Mouse (Mus musculus) hindbrain, embryonic 13.5 days (tissue): Measurements from ENCODE around the gene Krtap10-4. TPM values are rescaled to one million over a fixed set of nuclear protein-coding genes. Genes with fewer than 3 reads are reported as not detected.

Source experiments
- ATAC-seq: fragments of 200-750 bp; cut with Nextera tagmentation; 2 replicates; pipeline ENCODE4 v1.8.0; 2017; ENCODE audit warnings: moderate TSS enrichment; ENCODE audit not compliant: low FRiP score
- H3K27ac ChIP-seq: fragments of 300-500 bp; sonication (generic); 2 replicates; pipeline ENCODE4 v1.5.1; 2015; ENCODE audit warnings: inconsistent platforms, mild to moderate bottlenecking, moderate library complexity
- H3K27me3 ChIP-seq: fragments of 300-500 bp; sonication (generic); 2 replicates; pipeline ENCODE4 v1.6.1; 2015; ENCODE audit warnings: mild to moderate bottlenecking, inconsistent platforms
- H3K36me3 ChIP-seq: fragments of 300-500 bp; sonication (generic); 2 replicates; pipeline ENCODE4 v1.6.1; 2015; ENCODE audit warnings: mild to moderate bottlenecking, inconsistent platforms
- H3K4me1 ChIP-seq: fragments of 300-500 bp; sonication (generic); replicated peaks from 2 replicates; pipeline ENCODE4 v1.6.1; 2015; ENCODE audit warnings: inconsistent platforms
- H3K4me2 ChIP-seq: fragments of 300-500 bp; sonication (generic); 2 replicates; pipeline ENCODE4 v1.6.1; 2015; ENCODE audit warnings: inconsistent platforms, mild to moderate bottlenecking, moderate library complexity
- H3K4me3 ChIP-seq: fragments of 300-500 bp; sonication (generic); 2 replicates; pipeline ENCODE4 v1.5.1; 2015; ENCODE audit warnings: mild to moderate bottlenecking, inconsistent platforms
- H3K9ac ChIP-seq: fragments of 300-500 bp; sonication (generic); 2 replicates; pipeline ENCODE4 v1.6.1; 2015; ENCODE audit warnings: mild to moderate bottlenecking, inconsistent platforms
- H3K9me3 ChIP-seq: fragments of 300-500 bp; sonication (generic); 2 replicates; pipeline ENCODE4 v1.6.1; 2016; ENCODE audit warnings: inconsistent platforms
- WGBS: fragments of 180-500 bp; shearing (Covaris S2); methylation state at CpG from one replicate; pipeline ENCODE4 v1.1.7; 2015; 5-methylcytosine and 5-hydroxymethylcytosine counted together
- polyA plus RNA-seq: library from polyadenylated mRNA; unstranded; fragments of >200 nt; fragmentation: Nextera tagmentation; extraction: Ambion mirVana; gene quantifications from 2 replicates; pipeline ENCODE4 v1.2.1, GENCODE M21; 2015

Krtap10-4 gene
- not detected in 2 replicates for polyA plus RNA-seq

DNA sequence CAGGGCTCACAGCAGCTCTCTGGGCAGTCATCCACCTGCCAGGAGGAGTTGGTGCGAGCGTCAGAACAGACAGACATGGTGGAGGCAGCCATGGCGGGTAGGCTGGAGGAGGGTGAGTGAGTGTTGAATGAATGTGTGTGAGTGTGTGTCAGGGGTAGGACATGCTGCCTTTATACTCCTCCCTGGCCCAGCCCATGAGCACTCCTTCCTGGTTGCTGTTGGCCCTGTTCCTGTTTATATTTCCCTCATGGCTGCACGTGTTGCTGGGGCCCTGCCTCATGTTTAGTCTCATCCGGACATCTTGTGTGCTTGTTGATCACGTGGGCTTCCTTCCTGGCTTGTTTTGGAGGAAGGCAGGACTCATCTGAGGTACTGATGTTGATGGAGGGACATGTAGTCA is at the start of gene Krtap10-4:
Gene Krtap10-4 (minus strand): TSS at position 145 of the 400 bp plus-strand sequence.
- no peaks in the 10 kb centered on the region for H3K36me3 ChIP-seq
- H3K27me3 ChIP-seq = no peaks in the 10 kb centered on the region
- H3K27ac ChIP-seq = no peak within 1 kb of the TSS
- H3K4me2 ChIP-seq = no peak within 1 kb of the TSS
- H3K9ac ChIP-seq = no peak within 1 kb of the TSS
- 77% methylated on average over 6 of the region's 6 CpGs for WGBS
- ATAC-seq = no peak
- peaks cover 6% of the 10 kb centered on the region; the same call in 1 of the 2 replicates for H3K9me3 ChIP-seq
- no peak within 1 kb of the TSS for H3K4me3 ChIP-seq
- no peaks in the 10 kb centered on the region for H3K4me1 ChIP-seq

DNA sequence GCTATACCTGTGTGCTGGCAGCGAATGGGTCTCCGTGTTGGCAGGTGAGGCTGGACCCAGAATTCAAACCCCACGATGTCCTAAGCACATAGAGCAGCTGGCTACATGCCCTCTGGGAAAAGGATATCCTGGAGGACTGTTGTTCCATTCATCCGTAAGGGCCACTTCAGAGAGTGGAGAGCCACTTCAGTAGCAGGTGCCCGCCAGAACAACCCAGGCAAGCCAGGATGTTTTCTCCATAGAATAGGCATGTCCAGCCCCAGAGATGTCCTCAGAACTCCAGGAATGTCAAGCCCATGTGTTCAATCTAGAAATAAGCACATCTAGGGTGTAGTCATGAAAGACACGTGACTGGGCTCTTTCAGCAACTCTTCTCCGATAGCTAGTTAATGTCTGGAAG is 42.8 kb upstream of the Krtap10-4 start:
- 92% methylated on average over 7 of the region's 7 CpGs for WGBS
- no peak overlapping the region for H3K27ac ChIP-seq
- no peak overlapping the region for H3K4me2 ChIP-seq
- H3K9ac ChIP-seq = no peak overlapping the region
- ATAC-seq = no peak
- no peaks in the 10 kb centered on the region for H3K27me3 ChIP-seq
- no peaks in the 10 kb centered on the region for H3K36me3 ChIP-seq
- no peak overlapping the region for H3K4me3 ChIP-seq
- H3K4me1 ChIP-seq = no peaks in the 10 kb centered on the region
- no peaks in the 10 kb centered on the region for H3K9me3 ChIP-seq

DNA sequence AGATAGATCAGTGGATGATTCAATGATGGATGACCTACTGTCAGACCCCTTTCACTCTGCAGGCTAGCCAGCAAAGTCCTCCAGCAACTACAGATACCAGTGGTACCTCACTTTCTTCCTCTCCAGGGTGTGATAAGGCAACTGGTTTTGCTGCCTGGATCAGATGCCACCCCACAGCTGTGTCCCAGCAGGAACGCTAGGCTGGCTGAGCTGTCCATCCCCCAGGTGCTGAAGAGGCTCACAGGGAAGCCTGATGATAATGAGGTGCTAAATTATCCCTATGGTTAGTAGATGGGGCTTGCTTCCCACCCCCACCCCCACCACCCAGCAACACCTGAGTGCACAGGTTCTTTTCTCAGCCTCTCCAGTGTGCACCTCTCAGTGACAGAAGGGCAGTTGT is 40.7 kb upstream of the Krtap10-4 start:
- Histone ChIP-seq H3K4me3 (no peak overlapping the region), H3K27me3 (no peaks in the 10 kb centered on the region), H3K9me3 (no peaks in the 10 kb centered on the region), H3K4me1 (0 out of 2 replicates have a peak, but pooled peaks cover 3% of the 10 kb centered on the region), H3K36me3 (no peaks in the 10 kb centered on the region), H3K4me2 (no peak overlapping the region), H3K9ac (no peak overlapping the region), H3K27ac (no peak overlapping the region)
- no peak for ATAC-seq
- 50% methylated on average over 1 of the region's 1 CpGs for WGBS

DNA sequence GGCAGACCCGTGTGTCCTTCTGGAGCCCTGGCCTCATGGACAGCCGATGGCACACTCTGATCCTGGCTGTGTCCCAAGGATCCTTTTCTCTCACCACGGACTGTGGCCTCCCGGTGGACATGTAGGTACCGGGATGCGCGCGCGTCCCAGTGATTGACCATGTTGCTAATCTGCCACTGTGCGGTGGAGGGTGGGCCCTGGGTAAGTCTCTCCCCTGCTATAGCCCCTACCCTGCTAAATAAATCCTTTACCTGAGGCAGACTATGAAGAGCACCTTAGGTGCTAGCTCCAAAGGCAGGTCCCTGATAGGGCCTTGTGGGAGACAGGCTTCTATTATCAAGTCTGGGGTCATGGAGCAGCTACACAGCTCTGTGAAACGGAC is 37.9 kb upstream of the Krtap10-4 start:
- Histone ChIP-seq H3K9ac (no peak overlapping the region), H3K4me3 (peak overlapping the region; percentile 14; the same call in 1 of the 2 replicates), H3K4me2 (peak overlapping the region; percentile 32), H3K36me3 (no peaks in the 10 kb centered on the region), H3K4me1 (0 out of 2 replicates have a peak, but pooled peaks cover 4% of the 10 kb centered on the region), H3K27me3 (0 out of 2 replicates have a peak, but pooled peaks cover 4% of the 10 kb centered on the region), H3K9me3 (no peaks in the 10 kb centered on the region), H3K27ac (no peak overlapping the region)
- ATAC-seq = 0 out of 2 replicates have a peak, but pooled peaks have one; percentile 63
- WGBS = 35% methylated on average over 11 of the region's 11 CpGs

DNA sequence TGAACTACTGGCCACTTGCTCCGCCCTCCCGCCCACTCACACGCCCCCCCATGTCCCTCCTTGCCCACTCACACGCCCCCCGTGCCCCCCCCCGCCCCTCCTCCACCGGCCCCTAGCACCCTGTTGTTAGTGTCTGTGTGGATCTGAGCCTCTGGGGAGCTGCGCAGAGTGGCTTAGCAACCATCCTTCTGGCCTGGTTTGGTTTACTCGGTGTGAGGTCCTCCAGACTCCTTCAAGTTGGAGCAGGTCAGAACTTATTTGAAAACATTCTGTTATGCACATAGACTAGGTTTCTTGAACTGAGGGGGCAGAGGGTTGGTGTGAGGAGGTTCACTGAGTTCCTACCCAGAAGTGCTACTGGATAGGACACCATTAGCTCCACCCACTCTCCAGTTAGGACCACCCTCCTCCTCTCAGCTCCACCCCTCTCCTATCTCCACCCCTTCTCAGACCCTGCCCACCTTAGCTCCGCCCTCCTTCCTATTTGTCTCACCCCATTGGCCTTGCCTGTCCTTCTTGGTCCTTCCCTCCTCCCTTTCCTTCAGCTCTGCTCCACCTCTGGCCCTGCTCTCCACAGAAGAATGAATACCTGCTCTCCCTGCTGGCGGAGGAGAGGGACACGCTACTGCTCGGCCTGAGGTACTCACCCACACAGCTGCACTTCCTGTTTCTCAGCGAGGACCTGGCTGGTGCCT is 37.3 kb upstream of the Krtap10-4 start:
- Histone ChIP-seq H3K4me3 (peak overlapping the region; percentile 14; the same call in 1 of the 2 replicates), H3K27ac (no peak overlapping the region), H3K9me3 (no peaks in the 10 kb centered on the region), H3K27me3 (0 out of 2 replicates have a peak, but pooled peaks cover 4% of the 10 kb centered on the region), H3K36me3 (no peaks in the 10 kb centered on the region), H3K4me2 (peak overlapping the region; percentile 32), H3K9ac (no peak overlapping the region), H3K4me1 (0 out of 2 replicates have a peak, but pooled peaks cover 4% of the 10 kb centered on the region)
- WGBS = 42% methylated on average over 14 of the region's 14 CpGs
- peak; percentile 69; the same call in 1 of the 2 replicates for ATAC-seq

DNA sequence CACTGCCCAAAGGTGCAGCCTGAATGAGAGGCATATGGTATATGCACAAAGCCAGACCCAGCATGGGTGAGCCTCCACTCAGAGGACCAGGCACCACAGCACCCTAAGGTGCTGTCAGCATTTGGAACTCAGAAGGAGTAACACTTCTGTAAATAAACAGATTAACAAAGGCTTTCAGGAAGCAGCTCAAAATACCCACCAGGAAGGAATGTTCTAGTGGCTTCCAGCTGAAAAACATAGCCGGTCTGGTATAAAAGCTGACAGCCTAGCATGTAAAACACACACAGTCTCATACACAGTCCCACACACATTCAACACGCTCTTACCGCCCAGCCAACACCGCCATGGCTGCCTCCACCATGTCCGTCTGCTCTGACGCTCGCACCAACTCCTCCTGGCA is 34.8 kb upstream of the Krtap10-4 start, which contains the start of gene Gm3285:
Gene Gm3285 (plus strand): TSS at position 301 of the 400 bp plus-strand sequence.
- Histone ChIP-seq H3K4me3 (no peak within 1 kb of the TSS), H3K27ac (no peak within 1 kb of the TSS), H3K4me1 (0 out of 2 replicates have a peak, but pooled peaks cover 4% of the 10 kb centered on the region), H3K9ac (no peak within 1 kb of the TSS), H3K9me3 (no peaks in the 10 kb centered on the region), H3K27me3 (0 out of 2 replicates have a peak, but pooled peaks cover 4% of the 10 kb centered on the region), H3K4me2 (no peak within 1 kb of the TSS), H3K36me3 (no peaks in the 10 kb centered on the region)
- WGBS = 48% methylated on average over 7 of the region's 7 CpGs
- ATAC-seq = no peak

DNA sequence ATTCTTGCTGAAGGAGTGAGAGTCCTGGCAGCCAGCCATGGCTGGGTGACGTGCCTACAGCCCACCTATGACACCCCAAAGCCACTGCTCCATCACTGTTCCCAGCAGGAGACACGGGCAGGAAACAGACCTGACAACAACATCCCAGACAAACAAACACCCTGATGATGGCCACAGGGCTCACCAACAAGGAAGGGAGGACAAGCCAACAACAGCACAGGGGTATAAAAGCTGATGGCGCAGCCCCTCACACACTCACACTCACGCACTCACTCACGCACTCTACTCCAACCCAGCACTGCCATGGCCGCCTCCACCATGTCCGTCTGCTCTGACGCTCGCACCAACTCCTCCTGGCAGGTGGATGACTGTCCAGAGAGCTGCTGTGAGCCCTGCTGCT is 25.7 kb upstream of the Krtap10-4 start, which contains the start of gene Gm10318:
Gene Gm10318 (plus strand): TSS at position 301 of the 400 bp plus-strand sequence.
- no peak within 1 kb of the TSS for H3K27ac ChIP-seq
- no peak for ATAC-seq
- WGBS = 73% methylated on average over 9 of the region's 9 CpGs

DNA sequence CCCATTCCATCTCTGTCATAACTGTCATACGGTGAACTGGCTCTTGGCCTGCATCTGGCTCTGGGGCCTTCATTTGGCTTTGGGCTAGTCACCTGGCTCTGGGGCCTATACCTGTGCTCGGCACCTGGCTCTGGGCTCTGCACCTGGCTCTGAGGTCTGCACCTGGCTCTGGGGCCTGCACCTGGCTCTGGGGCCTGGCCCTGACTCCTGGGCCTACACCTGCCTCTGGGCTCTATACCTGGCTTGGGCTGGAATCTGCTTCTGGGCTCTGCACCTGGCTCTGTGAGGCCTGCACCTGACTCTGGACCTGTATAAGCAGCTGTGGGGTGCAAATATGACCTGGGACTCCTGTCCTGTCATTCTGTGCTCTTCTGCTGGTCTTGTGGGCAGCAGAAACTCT is 20.6 kb upstream of the Krtap10-4 start:
- Histone ChIP-seq H3K27me3 (no peaks in the 10 kb centered on the region), H3K9ac (no peak overlapping the region), H3K4me1 (no peaks in the 10 kb centered on the region), H3K4me3 (no peak overlapping the region), H3K9me3 (peaks cover 32% of the 10 kb centered on the region), H3K4me2 (no peak overlapping the region), H3K27ac (no peak overlapping the region), H3K36me3 (no peaks in the 10 kb centered on the region)
- 80% methylated on average over 2 of the region's 2 CpGs for WGBS
- no peak for ATAC-seq

More for the DNA sequence above, 25.7 kb upstream of the Krtap10-4 start, which contains the start of gene Gm10318:
- Histone ChIP-seq H3K27me3 (no peaks in the 10 kb centered on the region), H3K36me3 (no peaks in the 10 kb centered on the region), H3K4me1 (no peaks in the 10 kb centered on the region), H3K9ac (no peak within 1 kb of the TSS), H3K4me3 (no peak within 1 kb of the TSS), H3K9me3 (0 out of 2 replicates have a peak, but pooled peaks cover 5% of the 10 kb centered on the region), H3K4me2 (no peak within 1 kb of the TSS)

DNA sequence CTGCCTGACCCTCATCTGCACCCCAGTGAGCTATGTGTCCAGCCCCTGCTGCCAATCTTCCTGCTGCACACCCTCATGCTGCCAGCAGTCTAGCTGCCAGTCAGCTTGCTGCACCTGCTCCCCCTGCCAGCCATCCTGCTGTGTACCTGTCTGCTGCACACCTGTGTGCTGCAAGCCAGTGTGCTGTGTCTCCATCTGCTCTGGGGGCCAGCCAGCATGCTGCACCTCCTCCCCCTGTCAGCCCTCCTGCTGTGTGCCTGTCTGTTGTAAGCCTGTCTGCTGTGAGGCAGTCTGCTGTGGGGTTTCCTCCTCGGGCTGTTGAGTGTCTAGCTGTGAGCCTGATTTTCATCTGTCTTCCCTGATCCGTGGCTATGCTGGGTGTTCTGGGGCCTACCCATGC is 20.1 kb upstream of the Krtap10-4 start:
- H3K9me3 ChIP-seq = peaks cover 32% of the 10 kb centered on the region
- H3K9ac ChIP-seq = no peak overlapping the region
- 16% methylated on average over 2 of the region's 2 CpGs for WGBS
- no peaks in the 10 kb centered on the region for H3K4me1 ChIP-seq
- H3K27me3 ChIP-seq = no peaks in the 10 kb centered on the region
- no peaks in the 10 kb centered on the region for H3K36me3 ChIP-seq
- no peak overlapping the region for H3K27ac ChIP-seq
- ATAC-seq = no peak
- no peak overlapping the region for H3K4me2 ChIP-seq
- H3K4me3 ChIP-seq = no peak overlapping the region

DNA sequence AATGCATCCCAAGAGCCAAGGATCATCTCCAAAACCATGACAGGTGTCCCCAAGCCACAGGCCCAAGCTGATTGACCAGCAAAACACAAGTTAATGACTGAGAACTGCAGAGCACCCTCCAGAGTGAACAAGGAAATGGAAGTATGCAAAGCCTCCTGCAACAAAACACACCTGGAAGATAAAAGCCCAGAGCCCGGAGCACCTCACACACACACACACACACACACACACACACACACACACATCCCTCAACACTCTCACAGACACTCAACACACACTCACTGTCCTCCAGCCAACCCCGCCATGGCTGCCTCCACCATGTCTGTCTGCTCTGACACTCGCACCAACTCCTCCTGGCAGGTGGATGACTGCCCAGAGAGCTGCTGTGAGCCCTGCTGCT is 19.6 kb upstream of the Krtap10-4 start, which contains the start of gene Gm36176:
Gene Gm36176 (plus strand): TSS at position 301 of the 400 bp plus-strand sequence.
- no peak within 1 kb of the TSS for H3K4me3 ChIP-seq
- peaks cover 34% of the 10 kb centered on the region for H3K9me3 ChIP-seq
- no peak within 1 kb of the TSS for H3K27ac ChIP-seq
- no peaks in the 10 kb centered on the region for H3K27me3 ChIP-seq
- no peaks in the 10 kb centered on the region for H3K36me3 ChIP-seq
- no peaks in the 10 kb centered on the region for H3K4me1 ChIP-seq
- no peak within 1 kb of the TSS for H3K9ac ChIP-seq
- 79% methylated on average over 3 of the region's 3 CpGs for WGBS
- no peak within 1 kb of the TSS for H3K4me2 ChIP-seq
- ATAC-seq = no peak

DNA sequence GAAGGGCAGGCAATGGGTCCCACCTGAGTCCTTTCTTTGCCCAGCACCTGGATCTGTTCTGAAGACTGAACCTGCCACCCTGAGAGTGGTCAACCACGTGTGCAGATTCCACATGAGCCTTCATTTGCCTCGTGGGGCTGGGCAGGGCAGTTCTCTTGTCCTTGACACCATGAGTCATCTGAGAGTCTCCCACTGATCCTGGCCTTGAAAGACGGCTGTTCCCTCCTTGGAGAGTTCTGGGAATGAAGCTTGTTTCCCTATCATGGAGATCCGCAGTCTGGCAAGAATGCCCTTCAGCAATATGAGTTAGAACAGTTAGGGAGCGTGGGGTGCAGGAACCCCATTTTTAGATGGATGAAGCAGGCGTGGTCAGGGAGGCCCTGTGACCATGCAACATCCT is 12.1 kb upstream of the Krtap10-4 start:
- H3K27me3 ChIP-seq = no peaks in the 10 kb centered on the region

DNA sequence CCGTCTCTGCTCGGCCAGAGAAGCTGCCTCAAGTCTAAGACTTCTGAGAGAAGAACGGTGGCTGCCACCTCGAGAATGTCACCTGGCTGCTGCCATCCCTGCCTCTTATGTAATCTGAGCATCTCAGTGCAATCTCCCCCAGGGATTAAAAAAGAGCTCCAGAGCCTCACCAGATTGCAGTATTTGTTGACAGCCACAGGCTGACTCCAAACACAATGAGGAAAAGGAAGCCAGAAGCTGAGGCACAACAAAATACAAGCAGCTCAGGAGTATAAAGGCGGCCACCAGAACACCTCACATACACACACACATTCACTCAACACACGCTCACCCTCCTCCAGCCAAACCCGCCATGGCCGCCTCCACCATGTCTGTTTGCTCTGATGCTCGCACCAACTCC is 8.8 kb upstream of the Krtap10-4 start, which contains the start of gene Krtap10-10:
Gene Krtap10-10 (plus strand): TSS at position 301 of the 400 bp plus-strand sequence.
- 86% methylated on average over 9 of the region's 9 CpGs for WGBS
- H3K27me3 ChIP-seq = no peaks in the 10 kb centered on the region
- no peak within 1 kb of the TSS for H3K4me2 ChIP-seq

More for the DNA sequence above, 12.1 kb upstream of the Krtap10-4 start:
- no peak for ATAC-seq
- Histone ChIP-seq H3K9me3 (peaks cover 19% of the 10 kb centered on the region), H3K4me1 (no peaks in the 10 kb centered on the region), H3K4me2 (no peak overlapping the region), H3K27ac (no peak overlapping the region), H3K9ac (no peak overlapping the region), H3K36me3 (no peaks in the 10 kb centered on the region), H3K4me3 (no peak overlapping the region)
- WGBS = 81% methylated on average over 6 of the region's 6 CpGs

More for the DNA sequence above, 8.8 kb upstream of the Krtap10-4 start, which contains the start of gene Krtap10-10:
- Histone ChIP-seq H3K4me1 (no peaks in the 10 kb centered on the region), H3K27ac (no peak within 1 kb of the TSS), H3K36me3 (no peaks in the 10 kb centered on the region), H3K9ac (no peak within 1 kb of the TSS), H3K9me3 (no peaks in the 10 kb centered on the region), H3K4me3 (no peak within 1 kb of the TSS)
- no peak for ATAC-seq
